Mouse (Mus musculus): ENCODE results near the gene Man1a.

The Man1a gene

GRCm38 (mm10) chr10:54062835-54063234 is 13.6 kb downstream of the Man1a start:
- in situ Hi-C loops (cut with MboI, MseI), result loop anchor here (10.0 kb wide), 1 partner anchor 198 kb away; no protein-coding TSS in a partner anchor

DNA sequence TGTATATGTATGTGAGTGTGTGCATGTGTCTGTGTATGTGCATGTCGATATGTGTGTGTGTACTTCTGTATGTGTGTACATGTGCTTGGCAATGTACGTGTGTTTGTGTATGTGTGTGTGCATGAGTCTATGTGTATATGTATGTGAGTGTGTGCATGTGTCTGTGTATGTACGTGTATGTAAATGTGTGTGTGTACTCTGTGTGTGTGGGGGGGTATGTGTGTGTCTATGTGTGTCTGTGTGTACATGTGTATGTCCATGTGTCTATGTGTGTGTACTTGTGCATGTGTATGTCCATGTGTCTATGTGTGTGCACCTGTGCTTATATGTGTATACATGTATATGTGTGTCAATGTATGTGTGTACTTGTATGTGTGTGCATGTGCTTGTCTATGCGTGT is 15.2 kb downstream of the Man1a start:
- in situ Hi-C loops (cut with MboI, MseI), result loop anchor here (10.0 kb wide), 1 partner anchor 196 kb away; no protein-coding TSS in a partner anchor

- in situ Hi-C loops (cut with MboI, MseI), result loop anchor here (10.0 kb wide), 1 partner anchor 196 kb away; no protein-coding TSS in a partner anchor
Measured at GRCm38 (mm10) chr10:54060587-54060986, 15.8 kb downstream of the Man1a start.

GRCm38 (mm10) chr10:54059679-54060249 is 16.6 kb downstream of the Man1a start:
- in situ Hi-C loops (cut with MboI, MseI), result loop anchor here (10.0 kb wide), 1 partner anchor 195 kb away; no protein-coding TSS in a partner anchor

DNA sequence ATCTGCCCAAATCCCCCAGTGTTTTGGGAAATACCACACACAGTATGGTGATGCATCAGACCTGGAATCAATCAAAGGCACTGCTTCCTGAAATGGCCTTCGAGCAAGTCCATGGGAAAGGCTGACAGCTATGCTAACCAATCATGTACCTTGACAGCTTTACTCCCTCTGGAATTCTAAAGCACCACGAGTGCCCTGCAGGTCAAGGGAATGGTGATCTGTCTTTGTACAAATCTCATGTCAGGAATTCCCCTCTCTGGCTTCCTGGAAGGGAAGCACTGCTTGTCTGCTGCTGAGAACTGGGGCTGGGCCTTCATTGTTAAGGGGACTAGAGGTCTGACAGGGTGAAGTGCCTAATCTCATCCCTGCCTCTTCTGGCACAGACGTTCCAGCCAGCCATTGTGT is 17.3 kb downstream of the Man1a start:
- in situ Hi-C loops (cut with MboI, MseI), result no loop called here

- in situ Hi-C loops (cut with MboI, MseI), result no loop called here
Measured at GRCm38 (mm10) chr10:54058657-54059056, 17.8 kb downstream of the Man1a start.

GRCm38 (mm10) chr10:54054188-54054587 is 22.2 kb downstream of the Man1a start:
- in situ Hi-C loops (cut with MboI, MseI), result no loop called here

DNA sequence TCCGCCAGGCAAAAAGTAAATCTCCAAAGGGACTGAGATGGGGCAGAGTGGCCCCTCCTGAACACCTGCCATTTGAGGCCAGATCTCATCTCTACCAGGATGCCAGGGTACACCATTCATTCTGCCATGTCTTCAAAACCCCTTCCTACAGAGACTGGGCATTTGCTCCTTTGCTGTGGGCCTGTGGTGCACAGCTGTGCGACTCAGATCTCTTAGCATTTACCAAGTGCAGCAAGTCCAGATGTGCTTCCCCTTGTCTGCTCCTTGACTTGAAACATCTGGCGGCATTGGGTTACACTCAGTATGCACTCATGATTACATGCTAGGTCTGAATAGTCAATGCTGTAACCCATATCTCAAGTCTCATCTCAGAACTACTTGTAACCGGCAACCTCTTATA is 28.5 kb downstream of the Man1a start:
- in situ Hi-C loops (cut with MboI, MseI), result no loop called here

DNA sequence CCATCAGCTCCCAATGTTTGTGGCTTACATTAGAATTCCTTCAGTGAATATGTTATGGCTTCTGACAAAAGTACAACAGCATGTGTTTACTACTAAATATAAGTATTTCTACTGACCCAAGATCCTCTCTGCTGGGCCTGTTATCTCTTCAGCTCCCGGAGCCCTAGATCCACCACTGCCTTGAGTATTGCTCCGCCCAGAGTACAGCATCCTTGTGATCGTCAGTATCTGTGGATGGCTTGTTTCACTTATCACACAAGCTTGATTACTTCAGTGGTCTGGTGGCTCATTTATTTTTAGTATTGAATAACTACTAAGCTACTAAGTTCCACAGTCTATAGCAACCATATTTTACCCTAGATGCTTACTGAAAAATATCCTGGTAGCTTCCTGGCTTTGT is 33.1 kb downstream of the Man1a start:
- in situ Hi-C loops (cut with MboI, MseI), result no loop called here

DNA sequence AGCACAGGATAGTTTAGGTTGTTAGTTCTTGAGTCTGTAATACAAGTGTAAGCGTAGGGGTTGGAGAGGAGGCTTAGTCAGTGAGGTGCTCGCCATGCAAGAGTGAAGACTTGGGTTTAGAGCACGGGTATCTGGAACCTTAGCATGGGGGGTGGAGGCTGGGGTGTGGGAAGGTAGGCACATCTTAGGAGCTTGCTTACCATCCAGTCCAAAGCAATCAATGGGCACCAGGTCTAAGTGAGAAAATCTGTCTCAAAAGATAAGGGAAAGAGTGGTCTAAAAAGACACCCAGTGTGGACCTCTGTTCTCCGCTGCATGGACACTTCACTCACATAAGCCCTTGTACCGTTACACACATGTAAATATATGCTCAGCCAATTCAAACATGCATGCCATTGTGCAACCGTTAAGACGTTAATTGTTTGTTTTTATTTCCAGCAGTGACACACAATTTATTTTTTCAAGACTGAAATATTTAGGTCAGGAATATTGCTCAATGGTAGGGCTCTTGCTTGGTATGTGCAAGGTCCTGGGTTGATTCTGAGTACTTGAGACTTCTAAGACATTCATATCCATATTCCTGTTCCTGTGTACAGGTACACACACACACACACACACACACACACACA is 34.1 kb downstream of the Man1a start:
- in situ Hi-C loops (cut with MboI, MseI), result no loop called here

DNA sequence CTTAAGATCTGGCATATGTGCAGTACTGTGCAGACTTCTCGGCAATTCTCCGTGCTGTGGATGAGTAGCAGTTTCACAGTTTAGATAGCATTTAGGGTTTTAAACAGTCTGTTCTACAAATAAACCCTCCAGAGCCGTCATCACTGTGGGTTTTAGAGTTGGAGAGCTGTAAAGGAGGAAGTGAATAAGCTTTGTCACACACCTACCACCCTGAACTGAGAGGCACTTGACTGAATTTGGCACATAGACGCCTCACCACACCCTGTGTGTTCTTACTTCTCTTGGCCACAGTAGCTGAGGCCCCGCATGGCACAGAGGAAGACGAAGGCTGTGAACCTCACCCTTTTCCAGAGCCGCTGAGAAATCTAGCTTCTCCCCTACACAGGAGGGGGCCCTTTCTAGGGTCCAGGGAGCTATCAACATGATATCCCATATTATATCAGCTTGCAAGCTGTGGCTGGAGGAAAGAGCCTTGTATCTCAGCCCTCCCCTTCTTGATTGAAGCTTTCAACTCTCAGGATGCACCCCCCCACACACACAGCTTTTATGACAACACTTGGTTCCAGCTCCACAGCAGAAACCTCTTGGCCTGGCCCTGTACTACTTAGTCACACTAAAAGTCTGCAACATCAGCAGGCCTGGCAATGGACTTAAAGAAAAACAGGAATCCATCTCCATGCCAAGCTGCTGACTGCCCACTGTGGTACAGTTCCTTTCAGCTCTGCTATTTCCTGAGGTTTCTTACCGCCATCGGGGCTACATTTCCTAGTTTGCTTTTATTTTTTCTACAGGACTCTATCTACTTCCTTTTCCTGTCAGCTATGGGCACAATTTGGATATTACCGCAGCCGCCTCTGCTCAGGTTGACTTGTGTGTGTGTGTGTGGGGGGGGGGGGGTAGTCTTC is 35.9 kb downstream of the Man1a start:
- in situ Hi-C loops (cut with MboI, MseI), result no loop called here

- in situ Hi-C loops (cut with MboI, MseI), result loop anchor here (5.0 kb wide), 1 partner anchor 33 kb away; no protein-coding TSS in a partner anchor
Measured at GRCm38 (mm10) chr10:54039754-54040153, 36.7 kb downstream of the Man1a start.

GRCm38 (mm10) chr10:54038734-54039133 is 37.7 kb downstream of the Man1a start:
- in situ Hi-C loops (cut with MboI, MseI), result loop anchor here (5.0 kb wide), 1 partner anchor 34 kb away; no protein-coding TSS in a partner anchor

- in situ Hi-C loops (cut with MboI, MseI), result loop anchor here (5.0 kb wide), 1 partner anchor 34 kb away; no protein-coding TSS in a partner anchor
Measured at GRCm38 (mm10) chr10:54038180-54038579, 38.2 kb downstream of the Man1a start.

- in situ Hi-C loops (cut with MboI, MseI), result loop anchor here (5.0 kb wide), 1 partner anchor 35 kb away; no protein-coding TSS in a partner anchor
Measured at GRCm38 (mm10) chr10:54037348-54038010, 38.9 kb downstream of the Man1a start.

DNA sequence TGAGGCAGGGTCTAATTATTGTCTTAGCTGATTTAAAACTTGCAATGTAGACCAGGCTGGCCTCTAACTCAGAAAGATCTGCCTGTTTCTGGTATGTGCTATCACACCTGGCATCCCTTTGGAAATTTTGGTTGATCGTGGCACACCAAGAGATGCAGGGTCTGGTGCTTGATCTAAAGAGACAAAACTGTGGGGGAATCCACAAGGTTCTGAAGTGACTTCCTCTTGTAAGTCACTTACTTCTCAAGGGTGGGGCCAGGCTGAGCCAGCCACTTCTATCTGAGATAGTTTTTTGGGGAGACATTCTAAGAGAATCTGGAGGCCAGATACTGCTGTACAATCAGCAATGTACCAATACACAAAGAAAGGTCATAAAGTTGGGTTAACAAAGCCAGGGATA is 40.8 kb downstream of the Man1a start:
- in situ Hi-C loops (cut with MboI, MseI), result loop anchor here (5.0 kb wide), 1 partner anchor 37 kb away; no protein-coding TSS in a partner anchor

- in situ Hi-C loops (cut with MboI, MseI), result loop anchor here (5.0 kb wide), 1 partner anchor 38 kb away; no protein-coding TSS in a partner anchor
Measured at GRCm38 (mm10) chr10:54034779-54035178, 41.6 kb downstream of the Man1a start.

DNA sequence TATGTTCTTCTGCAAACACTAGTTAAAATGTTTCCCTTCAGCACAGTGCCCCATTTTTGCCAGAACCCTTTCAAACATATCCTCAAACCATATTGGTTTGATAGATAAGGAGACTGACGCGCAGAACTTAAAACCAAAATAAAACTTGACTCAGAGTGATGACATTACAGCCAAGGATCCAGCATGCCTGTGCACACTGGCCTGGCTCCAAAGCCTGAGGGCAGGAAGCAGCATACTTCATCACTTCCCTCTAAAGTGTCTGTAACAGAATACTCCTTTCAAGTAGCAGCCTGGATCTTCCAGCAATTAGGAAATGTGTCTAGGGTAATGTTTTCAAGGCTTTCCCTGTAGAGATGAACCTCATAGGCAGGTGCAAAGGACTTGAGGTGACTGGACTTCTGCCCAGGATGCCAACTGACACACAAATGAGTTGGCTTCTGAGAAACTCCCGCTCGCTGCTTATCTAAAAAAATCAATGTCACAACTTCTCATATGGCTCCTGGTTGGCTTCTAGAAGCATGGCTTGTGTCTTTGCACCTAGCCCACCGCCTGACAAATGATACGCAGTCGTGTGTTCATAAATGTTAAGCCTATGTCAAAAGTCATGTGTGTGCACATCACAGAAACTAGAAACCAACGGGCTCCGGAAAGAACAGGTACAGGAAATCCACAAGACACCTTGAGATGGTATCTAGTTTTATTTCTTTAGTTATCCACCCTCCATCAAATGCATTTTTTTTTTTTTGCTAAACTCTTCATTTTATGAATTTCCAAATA is 43.9 kb downstream of the Man1a start:
- in situ Hi-C loops (cut with MboI, MseI), result no loop called here

GRCm38 (mm10) chr10:54028866-54029265 is 47.5 kb downstream of the Man1a start:
- in situ Hi-C loops (cut with MboI, MseI), result no loop called here

DNA sequence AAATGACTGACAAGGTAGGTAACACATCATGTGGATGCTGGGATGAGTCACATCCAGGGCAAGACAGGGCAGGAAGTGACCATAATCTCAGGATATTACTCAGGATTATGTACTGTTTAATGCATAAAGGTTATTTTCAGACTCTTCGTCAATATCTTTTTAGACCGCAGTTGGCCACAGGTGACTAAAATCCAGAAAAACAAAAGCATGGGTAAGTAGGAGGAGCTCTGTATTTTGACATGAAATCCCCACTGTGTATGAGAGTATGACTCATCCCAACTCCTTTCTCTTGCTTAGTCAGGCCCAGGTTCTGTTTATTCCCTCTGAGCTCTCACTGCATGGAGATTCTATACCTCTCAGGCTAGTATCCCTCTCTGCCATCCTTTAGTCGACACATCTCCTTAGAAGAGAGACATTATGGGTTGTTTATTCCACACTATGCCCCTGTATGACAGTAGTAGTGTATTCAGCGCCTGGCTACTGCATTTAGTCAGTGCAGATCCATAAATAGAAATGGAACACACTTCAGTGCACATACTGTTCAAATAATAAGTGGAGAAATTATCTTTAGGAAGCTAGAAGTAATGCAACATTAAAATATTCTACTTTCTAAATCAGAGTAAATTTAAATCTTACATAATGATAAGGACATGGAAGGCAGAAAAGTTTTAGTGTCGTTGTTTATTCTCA is 49.5 kb downstream of the Man1a start:
- in situ Hi-C loops (cut with MboI, MseI), result no loop called here
